Mouse (Mus musculus): ENCODE data around the gene Zswim9. TPM values are rescaled to one million over a fixed set of nuclear protein-coding genes. Genes with fewer than 3 reads are reported as not detected.

The Zswim9 gene
- total RNA-seq, 2 experiments from 2014 or later = 16.4 to 16.7 TPM

DNA sequence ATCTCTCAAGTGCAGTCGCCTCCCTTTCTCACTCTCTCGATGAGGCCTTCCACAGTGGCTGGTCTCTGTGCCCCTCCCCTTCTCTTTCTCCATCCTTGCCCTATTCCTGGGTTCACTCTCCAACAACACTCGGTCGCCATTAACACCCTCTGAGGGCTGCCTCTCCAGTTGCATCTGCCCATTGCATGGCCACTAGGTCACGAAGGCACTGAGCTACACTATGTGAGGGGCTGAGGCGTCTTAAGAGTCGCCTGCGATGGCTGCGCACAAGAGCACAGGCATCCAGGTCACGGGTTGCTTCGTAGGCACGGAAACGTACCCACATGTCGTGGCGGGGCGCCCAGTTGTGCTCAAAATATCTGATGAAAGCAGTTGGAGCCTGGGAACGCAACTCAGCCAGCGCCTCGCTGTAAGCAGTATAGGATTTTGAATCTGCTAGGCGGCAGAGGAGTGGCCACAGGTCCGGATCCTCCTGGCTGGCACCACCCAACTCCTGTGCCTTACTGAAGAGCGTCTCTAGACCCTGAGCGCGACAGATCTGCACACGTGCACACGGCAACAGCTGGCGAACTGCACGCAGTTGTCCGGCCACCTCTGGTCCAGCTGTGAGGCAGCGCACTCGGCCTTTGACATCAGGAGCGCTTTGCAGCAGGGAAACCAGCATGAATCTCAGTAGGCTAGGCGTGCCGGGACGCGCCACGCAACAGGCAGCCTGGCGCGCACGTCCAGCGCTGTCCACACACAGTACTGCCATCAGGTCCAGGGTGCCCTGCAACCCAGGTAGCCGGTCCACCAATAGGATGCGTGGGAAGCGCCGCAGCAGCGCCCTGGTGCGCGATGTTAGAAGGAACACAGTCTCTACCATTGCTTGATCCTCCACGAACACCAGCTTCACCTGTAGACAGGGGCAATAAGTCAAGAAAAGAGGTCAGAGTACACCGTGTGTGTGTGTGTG is 17.5 kb downstream of the Zswim9 start:
- Histone ChIP-seq H3K27ac (no peak overlapping the region), H3K4me3 (no peak overlapping the region)
- TF ChIP-seq CTCF (conservative IDR thresholded peaks at IDR 0.05) = no peak
- DNase-seq (ENCODE audit: low spot score in 2 of 2) = no peak

GRCm38 (mm10) chr7:13212720-13213119 is 65.8 kb downstream of the Zswim9 start, which contains the start of gene Vmn1r89:
Gene Vmn1r89, plus strand, starts transcription at chr7:13213020.
- TF ChIP-seq CTCF (conservative IDR thresholded peaks at IDR 0.05) = no peak
- H3K27ac ChIP-seq = no peak within 1 kb of the TSS
- no peak within 1 kb of the TSS for H3K4me3 ChIP-seq
- DNase-seq (ENCODE audit: low spot score in 2 of 2) = no peak

Other genes starting within 250 kb of the Zswim9 start
- gene Chmp2a, start 243.9 kb downstream of the Zswim9 start, total RNA-seq (2021) = 100 to 1,000 TPM; 133 to 141 TPM
- 100 to 1,000 TPM; 190 to 199 TPM for gene Ube2m, start 240.4 kb downstream of the Zswim9 start, total RNA-seq (2021)
- gene Mzf1, start 224.0 kb downstream of the Zswim9 start, total RNA-seq (2021) = 10 to 100 TPM; 15.7 to 17.8 TPM
- gene Vmn1r85, start 183.5 kb downstream of the Zswim9 start, total RNA-seq (2021) = not detected
- gene Vmn1r86, start 158.8 kb downstream of the Zswim9 start, total RNA-seq (2021) = not detected
- not detected for gene Vmn1r87, start 138.6 kb downstream of the Zswim9 start, total RNA-seq (2021)
- gene Vmn1r88, start 119.2 kb downstream of the Zswim9 start, total RNA-seq (2021) = under 1 TPM; 0.15 to 0.17 TPM
- gene Vmn1r89, start 65.7 kb downstream of the Zswim9 start, total RNA-seq (2021) = not detected
- 1 to 10 TPM; 6.3 to 9.1 TPM for gene Lig1, start 1.4 kb downstream of the Zswim9 start, total RNA-seq (2021)
- under 1 TPM in 1 of 2 experiments, not detected in 1; 0.44 TPM for gene Pla2g4c, start 45.9 kb upstream of the Zswim9 start, total RNA-seq (2021)
- under 1 TPM; 0.41 to 0.59 TPM for gene Cabp5, start 119.4 kb upstream of the Zswim9 start, total RNA-seq (2021)
- gene Bsph1, start 172.1 kb upstream of the Zswim9 start, total RNA-seq (2021) = not detected

Measured in layer of hippocampus, adult 2 months (tissue).